Mouse (Mus musculus): ENCODE measurements at regions not wholly inside any gene's neighbourhood (a gene's known extent, or its start where the extent isn't known, plus 50 kb on each side); places are given as distances from the start of the nearest gene placed in this dataset.
"Not testable (repeated sequence)": the region's sequence is repeated elsewhere in the genome, so short reads cannot be mapped to it uniquely, and the experiment has no call there.

GRCm38 (mm10) chr12:29075096-29075852 is 323.7 kb downstream of the Eipr1 start:
- no peak for TF ChIP-seq CTCF (IDR thresholded peaks at IDR 0.05; ENCODE audit: borderline replicate concordance, insufficient read depth, low read length)
- TF ChIP-seq POLR2A (IDR thresholded peaks at IDR 0.05; ENCODE audit: low read depth, low read length), result no peak
- no peak overlapping the region for H3K27ac ChIP-seq (ENCODE audit: insufficient read depth, low read length)
- H3K4me3 ChIP-seq (ENCODE audit: insufficient read depth, low read length), result no peak overlapping the region
- no peaks in the 10 kb centered on the region for H3K4me1 ChIP-seq (ENCODE audit: control insufficient read depth, insufficient read depth, low read length)

DNA sequence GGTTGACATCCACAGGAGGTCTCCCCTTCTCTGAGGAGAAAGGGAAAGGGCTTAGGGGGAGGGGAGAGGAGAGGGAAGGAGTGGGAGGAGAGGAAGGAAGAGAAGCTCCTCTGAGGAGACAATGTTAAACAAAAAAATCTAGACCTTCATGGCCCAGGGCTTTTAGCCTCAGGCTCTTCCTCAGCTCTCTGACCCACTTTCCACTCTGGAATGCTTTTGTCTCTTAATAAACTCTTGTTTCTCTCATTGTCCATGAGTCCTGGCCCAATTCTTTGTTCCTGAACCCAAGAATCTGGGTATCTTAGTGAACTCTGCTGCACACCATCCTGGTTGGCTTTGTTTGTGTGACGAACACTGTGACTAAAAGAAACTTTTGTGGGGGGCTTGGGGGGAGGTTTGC is 325.0 kb downstream of the Eipr1 start:
- Histone ChIP-seq H3K4me3 (ENCODE audit: insufficient read depth, low read length) (no peak overlapping the region), H3K27ac (ENCODE audit: insufficient read depth, low read length) (no peak overlapping the region), H3K4me1 (ENCODE audit: control insufficient read depth, insufficient read depth, low read length) (no peaks in the 10 kb centered on the region)
- no peak for TF ChIP-seq POLR2A (IDR thresholded peaks at IDR 0.05; ENCODE audit: low read depth, low read length)
- no peak for TF ChIP-seq CTCF (IDR thresholded peaks at IDR 0.05; ENCODE audit: borderline replicate concordance, insufficient read depth, low read length)

DNA sequence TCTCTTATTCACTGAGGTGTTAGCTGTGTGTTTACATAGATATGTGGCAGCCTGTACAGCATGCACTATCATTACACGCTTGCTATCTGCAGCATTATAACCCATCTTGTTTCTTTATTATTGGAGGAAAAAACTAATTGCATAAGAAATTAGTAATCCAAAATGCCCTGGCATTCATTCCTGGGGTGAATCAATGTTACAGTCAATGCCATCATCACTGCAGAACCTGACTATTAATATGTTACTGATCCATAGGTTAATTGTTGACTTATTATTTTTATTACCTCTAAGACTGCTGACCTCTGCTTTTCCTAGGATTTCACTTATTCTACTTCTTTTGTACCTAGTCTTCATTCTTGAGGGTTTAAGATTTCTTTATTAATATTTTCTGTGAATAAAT is 327.4 kb downstream of the Eipr1 start:
- no peaks in the 10 kb centered on the region for H3K4me1 ChIP-seq (ENCODE audit: control insufficient read depth, insufficient read depth, low read length)
- H3K4me3 ChIP-seq (ENCODE audit: insufficient read depth, low read length), result no peak overlapping the region
- no peak for TF ChIP-seq POLR2A (IDR thresholded peaks at IDR 0.05; ENCODE audit: low read depth, low read length)
- TF ChIP-seq CTCF (IDR thresholded peaks at IDR 0.05; ENCODE audit: borderline replicate concordance, insufficient read depth, low read length), result no peak
- no peak overlapping the region for H3K27ac ChIP-seq (ENCODE audit: insufficient read depth, low read length)

GRCm38 (mm10) chr12:29083426-29084221 is 332.0 kb downstream of the Eipr1 start:
- TF ChIP-seq CTCF (IDR thresholded peaks at IDR 0.05; ENCODE audit: borderline replicate concordance, insufficient read depth, low read length), result no peak
- TF ChIP-seq POLR2A (IDR thresholded peaks at IDR 0.05; ENCODE audit: low read depth, low read length), result no peak
- Histone ChIP-seq H3K4me1 (ENCODE audit: control insufficient read depth, insufficient read depth, low read length) (no peaks in the 10 kb centered on the region), H3K27ac (ENCODE audit: insufficient read depth, low read length) (no peak overlapping the region), H3K4me3 (ENCODE audit: insufficient read depth, low read length) (no peak overlapping the region)

DNA sequence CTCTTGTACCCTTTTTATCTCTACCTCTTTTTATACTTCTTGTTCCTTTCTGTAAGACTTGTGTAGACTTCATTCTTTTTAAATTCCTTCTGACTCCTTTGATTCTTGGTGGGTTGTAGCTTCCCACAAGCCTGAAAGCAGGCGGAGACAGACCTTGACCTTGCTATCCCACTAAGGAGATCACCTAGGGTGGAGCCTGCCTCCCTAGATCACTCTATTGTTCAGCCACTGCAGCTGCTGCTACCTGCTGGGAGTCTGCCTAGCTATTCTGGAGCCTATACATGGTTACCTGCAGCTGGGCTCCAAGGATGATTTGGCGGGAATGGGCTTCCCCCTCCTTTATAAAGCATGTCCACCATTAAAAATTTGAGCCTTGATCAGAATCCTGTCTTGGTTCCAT is 335.6 kb downstream of the Eipr1 start:
- H3K4me1 ChIP-seq (ENCODE audit: control insufficient read depth, insufficient read depth, low read length); H3K4me3 ChIP-seq (ENCODE audit: insufficient read depth, low read length): not testable (repeated sequence)

GRCm38 (mm10) chr12:29089634-29090033 is 338.0 kb downstream of the Eipr1 start:
- H3K4me3 ChIP-seq (ENCODE audit: insufficient read depth, low read length), result no peak overlapping the region
- TF ChIP-seq CTCF (IDR thresholded peaks at IDR 0.05; ENCODE audit: borderline replicate concordance, insufficient read depth, low read length) (no peak), POLR2A (IDR thresholded peaks at IDR 0.05; ENCODE audit: low read depth, low read length) (no peak)
- no peaks in the 10 kb centered on the region for H3K4me1 ChIP-seq (ENCODE audit: control insufficient read depth, insufficient read depth, low read length)
- no peak overlapping the region for H3K27ac ChIP-seq (ENCODE audit: insufficient read depth, low read length)

More for the DNA sequence above, 335.6 kb downstream of the Eipr1 start:
- H3K27ac ChIP-seq (ENCODE audit: insufficient read depth, low read length), result not testable (repeated sequence)

DNA sequence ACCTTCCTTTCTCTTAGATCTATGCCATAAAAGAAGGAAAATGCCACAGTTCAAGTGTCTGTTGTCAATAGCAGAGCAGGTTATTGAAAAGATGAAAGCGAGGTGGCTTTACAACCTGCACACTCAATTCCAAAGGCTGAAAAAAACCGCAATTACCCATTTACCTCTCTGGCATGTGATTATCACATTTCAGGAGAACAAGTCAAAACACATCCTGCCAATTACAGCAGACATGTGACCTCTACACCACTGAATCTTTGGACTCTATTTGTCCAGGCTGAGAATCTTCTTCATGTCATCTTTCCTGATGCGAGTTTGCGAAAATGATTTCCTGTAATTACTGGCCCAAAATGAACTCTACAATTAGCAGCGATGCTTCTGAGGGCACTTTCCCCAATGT is 338.8 kb downstream of the Eipr1 start:
- TF ChIP-seq CTCF (IDR thresholded peaks at IDR 0.05; ENCODE audit: borderline replicate concordance, insufficient read depth, low read length) (no peak), POLR2A (IDR thresholded peaks at IDR 0.05; ENCODE audit: low read depth, low read length) (no peak)
- no peaks in the 10 kb centered on the region for H3K4me1 ChIP-seq (ENCODE audit: control insufficient read depth, insufficient read depth, low read length)
- no peak overlapping the region for H3K4me3 ChIP-seq (ENCODE audit: insufficient read depth, low read length)
- no peak overlapping the region for H3K27ac ChIP-seq (ENCODE audit: insufficient read depth, low read length)

DNA sequence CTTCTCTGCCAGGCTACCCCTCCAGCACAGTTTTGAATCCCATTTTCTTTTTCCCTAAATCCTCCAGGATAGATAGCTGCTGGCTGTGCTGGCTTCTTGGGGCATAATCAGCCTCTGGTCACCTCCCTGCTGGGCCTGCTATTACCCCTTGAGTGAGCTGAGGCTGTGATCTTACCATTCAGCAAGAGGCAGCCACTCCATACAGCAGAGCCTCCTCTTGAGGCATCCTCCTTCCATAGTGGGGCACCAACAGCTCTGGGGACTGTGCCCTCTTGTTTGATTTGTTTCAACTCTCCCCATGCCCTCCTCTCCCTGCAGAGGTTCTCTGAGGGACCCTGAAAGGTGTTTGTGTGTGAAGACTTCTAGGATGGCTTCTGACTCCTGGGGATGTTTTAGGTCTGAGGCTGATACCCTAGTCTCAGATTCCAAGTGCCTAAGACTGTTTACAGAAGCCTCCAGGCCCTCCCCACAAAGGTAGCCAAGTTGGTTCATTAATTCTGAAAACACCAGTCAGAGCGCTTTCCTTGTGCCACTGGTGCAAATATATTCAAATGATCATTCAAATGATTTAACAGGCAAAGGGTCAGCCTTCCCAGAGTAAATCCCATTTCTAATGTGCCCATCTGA is 343.9 kb downstream of the Eipr1 start:
- H3K27ac ChIP-seq (ENCODE audit: insufficient read depth, low read length), result no peak overlapping the region
- TF ChIP-seq CTCF (IDR thresholded peaks at IDR 0.05; ENCODE audit: borderline replicate concordance, insufficient read depth, low read length) (no peak), POLR2A (IDR thresholded peaks at IDR 0.05; ENCODE audit: low read depth, low read length) (no peak)
- no peak overlapping the region for H3K4me3 ChIP-seq (ENCODE audit: insufficient read depth, low read length)
- no peaks in the 10 kb centered on the region for H3K4me1 ChIP-seq (ENCODE audit: control insufficient read depth, insufficient read depth, low read length)

- TF ChIP-seq CTCF (IDR thresholded peaks at IDR 0.05; ENCODE audit: borderline replicate concordance, insufficient read depth, low read length) (no peak), POLR2A (IDR thresholded peaks at IDR 0.05; ENCODE audit: low read depth, low read length) (no peak)
- Histone ChIP-seq H3K4me3 (ENCODE audit: insufficient read depth, low read length) (no peak overlapping the region), H3K4me1 (ENCODE audit: control insufficient read depth, insufficient read depth, low read length) (no peaks in the 10 kb centered on the region), H3K27ac (ENCODE audit: insufficient read depth, low read length) (no peak overlapping the region)
These were observed 344.7 kb downstream of the Eipr1 start for GRCm38 (mm10) chr12:29096033-29096913.

Data from embryonic fibroblast, embryonic 13.5 days (primary cell).